Mouse (Mus musculus): ENCODE results near the gene Ltbp1. TPM values are rescaled to one million over a fixed set of nuclear protein-coding genes. Genes with fewer than 3 reads are reported as not detected.

Ltbp1 gene
- polyA plus RNA-seq, 1 experiment from 2014 or later = 2.2 TPM

- H3K9ac ChIP-seq = no peak overlapping the region
- H3K4me2 ChIP-seq = no peak overlapping the region
- WGBS = 82% methylated on average over 4 of the region's 4 CpGs
- H3K9me3 ChIP-seq = no peaks in the 10 kb centered on the region
- no peaks in the 10 kb centered on the region for H3K4me1 ChIP-seq (replicated peaks)
- H3K27ac ChIP-seq = no peak overlapping the region
- H3K36me3 ChIP-seq = no peaks in the 10 kb centered on the region
- no peaks in the 10 kb centered on the region for H3K27me3 ChIP-seq
- H3K4me3 ChIP-seq = no peak overlapping the region
- ATAC-seq (ENCODE audit: low FRiP score) = no peak
Measured at GRCm38 (mm10) chr17:75317106-75317505, 311.7 kb downstream of the Ltbp1 start.

DNA sequence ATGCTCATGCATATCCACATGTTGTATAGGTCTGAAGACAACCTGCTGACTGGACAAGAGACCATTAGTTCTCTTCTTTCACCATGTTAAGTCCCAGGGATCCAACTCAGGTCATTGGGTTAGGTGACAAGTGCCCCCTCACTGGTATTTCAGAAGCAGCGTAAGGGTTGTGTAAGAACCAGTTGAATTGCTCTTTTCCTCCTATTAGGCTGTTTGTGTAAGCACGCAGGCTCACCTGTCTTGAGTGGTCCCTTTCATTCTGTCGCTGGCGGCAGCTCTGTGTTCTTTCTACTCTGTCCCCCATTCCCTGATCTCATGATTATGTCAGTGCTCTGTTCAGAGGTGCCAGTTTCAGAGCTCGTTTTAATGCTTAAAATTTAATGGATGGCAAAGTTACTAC is 317.9 kb downstream of the Ltbp1 start:
- Histone ChIP-seq H3K4me2 (no peak overlapping the region), H3K9ac (no peak overlapping the region), H3K4me1 (replicated peaks) (no peaks in the 10 kb centered on the region), H3K27me3 (no peaks in the 10 kb centered on the region), H3K36me3 (no peaks in the 10 kb centered on the region), H3K4me3 (no peak overlapping the region), H3K9me3 (no peaks in the 10 kb centered on the region), H3K27ac (no peak overlapping the region)
- WGBS = 93% methylated on average over 5 of the region's 5 CpGs
- ATAC-seq (ENCODE audit: low FRiP score) = no peak

GRCm38 (mm10) chr17:75323766-75324165 is 318.4 kb downstream of the Ltbp1 start:
- no peak overlapping the region for H3K27ac ChIP-seq

DNA sequence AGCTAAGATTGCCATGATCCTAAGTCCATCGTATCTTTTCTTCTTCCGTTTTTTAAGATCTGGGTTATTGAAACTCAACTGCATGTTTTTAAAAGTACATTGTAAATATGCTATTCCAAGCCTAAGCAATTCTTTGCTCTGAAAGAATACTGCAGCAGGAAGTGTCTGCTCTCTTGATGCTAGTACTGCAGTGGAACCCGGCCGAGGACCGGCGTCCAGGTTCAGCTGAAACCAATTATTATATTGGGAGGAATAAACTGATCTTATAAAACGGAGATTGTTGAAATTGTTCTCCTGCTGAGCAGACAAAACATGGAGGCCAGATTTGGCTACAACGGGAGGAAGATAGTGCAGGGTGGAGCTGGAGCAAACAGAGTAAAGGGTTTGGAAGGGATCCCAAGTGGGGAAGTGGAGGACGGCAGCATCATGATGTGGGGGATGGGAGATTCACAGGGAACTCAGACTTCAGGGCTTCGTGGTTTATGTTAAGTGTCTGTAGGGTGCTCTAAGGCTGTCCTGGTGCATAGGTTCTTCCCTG is 322.8 kb downstream of the Ltbp1 start:
- Histone ChIP-seq H3K27ac (no peak overlapping the region), H3K9me3 (no peaks in the 10 kb centered on the region), H3K9ac (no peak overlapping the region), H3K27me3 (no peaks in the 10 kb centered on the region), H3K36me3 (no peaks in the 10 kb centered on the region), H3K4me1 (replicated peaks) (no peaks in the 10 kb centered on the region), H3K4me3 (no peak overlapping the region), H3K4me2 (no peak overlapping the region)
- no peak for ATAC-seq (ENCODE audit: low FRiP score)
- 87% methylated on average over 10 of the region's 10 CpGs for WGBS

More at GRCm38 (mm10) chr17:75323766-75324165, 318.4 kb downstream of the Ltbp1 start:
- no peaks in the 10 kb centered on the region for H3K4me1 ChIP-seq (replicated peaks)
- 93% methylated on average over 10 of the region's 10 CpGs for WGBS
- no peak overlapping the region for H3K4me3 ChIP-seq
- no peak overlapping the region for H3K4me2 ChIP-seq
- no peak overlapping the region for H3K9ac ChIP-seq
- H3K36me3 ChIP-seq = no peaks in the 10 kb centered on the region
- ATAC-seq (ENCODE audit: low FRiP score) = no peak
- no peaks in the 10 kb centered on the region for H3K27me3 ChIP-seq
- H3K9me3 ChIP-seq = no peaks in the 10 kb centered on the region

DNA sequence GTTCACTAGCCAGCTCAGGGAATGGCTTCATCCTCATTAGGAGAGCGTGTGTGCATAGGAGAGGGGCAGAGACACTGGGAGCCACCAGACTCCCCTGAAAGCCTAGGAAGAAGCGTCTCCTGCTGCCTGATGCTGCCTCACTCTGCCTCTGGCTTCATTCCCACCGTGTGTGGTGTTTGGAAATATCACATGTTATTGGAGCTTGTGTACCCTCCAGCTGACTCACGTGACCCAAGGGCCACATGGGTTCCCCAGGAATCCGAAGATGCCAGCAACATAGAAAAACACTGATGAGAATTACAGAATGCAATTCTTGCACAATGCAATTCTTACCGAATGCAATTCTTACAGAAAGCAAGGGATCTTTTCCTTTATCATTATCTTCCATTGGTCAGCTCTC is 325.0 kb downstream of the Ltbp1 start:
- no peaks in the 10 kb centered on the region for H3K27me3 ChIP-seq
- no peaks in the 10 kb centered on the region for H3K36me3 ChIP-seq
- H3K27ac ChIP-seq = no peak overlapping the region
- H3K4me3 ChIP-seq = no peak overlapping the region
- H3K4me2 ChIP-seq = no peak overlapping the region
- 88% methylated on average over 6 of the region's 6 CpGs for WGBS
- no peak overlapping the region for H3K9ac ChIP-seq
- ATAC-seq (ENCODE audit: low FRiP score) = no peak
- H3K9me3 ChIP-seq = no peaks in the 10 kb centered on the region
- H3K4me1 ChIP-seq (replicated peaks) = no peaks in the 10 kb centered on the region

DNA sequence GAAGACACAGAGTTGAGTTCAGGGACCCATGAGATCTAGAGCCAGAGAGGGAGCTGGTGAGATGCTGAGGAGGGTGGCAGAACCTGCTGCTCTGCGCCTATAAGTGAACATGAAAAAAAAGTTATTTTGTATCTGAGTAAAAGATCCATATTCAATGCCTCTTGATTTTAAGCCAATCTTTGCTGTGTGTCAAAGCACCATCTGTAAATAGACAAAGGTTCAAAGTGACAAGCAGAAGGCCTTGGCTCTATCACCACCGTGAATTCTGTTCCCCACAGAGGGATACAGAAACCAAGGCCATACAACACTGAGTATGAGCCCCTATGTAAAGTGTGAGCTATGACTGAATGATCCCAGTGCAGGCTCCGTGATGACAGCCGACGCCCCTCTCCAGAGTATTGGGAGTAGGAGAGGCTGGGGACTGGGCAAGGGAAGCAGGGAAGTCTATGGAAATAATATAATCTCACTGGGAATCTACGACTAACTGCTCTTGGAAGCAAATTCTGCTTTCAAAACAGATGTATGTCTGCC is 326.1 kb downstream of the Ltbp1 start:
- no peaks in the 10 kb centered on the region for H3K4me1 ChIP-seq (replicated peaks)
- no peak overlapping the region for H3K9ac ChIP-seq
- H3K4me3 ChIP-seq = no peak overlapping the region
- WGBS = 93% methylated on average over 6 of the region's 6 CpGs
- no peak overlapping the region for H3K27ac ChIP-seq
- no peaks in the 10 kb centered on the region for H3K27me3 ChIP-seq
- H3K4me2 ChIP-seq = no peak overlapping the region
- no peak for ATAC-seq (ENCODE audit: low FRiP score)
- H3K36me3 ChIP-seq = no peaks in the 10 kb centered on the region
- H3K9me3 ChIP-seq = no peaks in the 10 kb centered on the region

GRCm38 (mm10) chr17:75332289-75332688 is 326.9 kb downstream of the Ltbp1 start:
- 98% methylated on average over 6 of the region's 6 CpGs for WGBS
- no peak overlapping the region for H3K4me2 ChIP-seq
- no peak overlapping the region for H3K4me3 ChIP-seq
- no peaks in the 10 kb centered on the region for H3K27me3 ChIP-seq
- no peak overlapping the region for H3K9ac ChIP-seq
- no peaks in the 10 kb centered on the region for H3K36me3 ChIP-seq
- no peak for ATAC-seq (ENCODE audit: low FRiP score)
- H3K4me1 ChIP-seq (replicated peaks) = no peaks in the 10 kb centered on the region
- no peak overlapping the region for H3K27ac ChIP-seq
- no peaks in the 10 kb centered on the region for H3K9me3 ChIP-seq

DNA sequence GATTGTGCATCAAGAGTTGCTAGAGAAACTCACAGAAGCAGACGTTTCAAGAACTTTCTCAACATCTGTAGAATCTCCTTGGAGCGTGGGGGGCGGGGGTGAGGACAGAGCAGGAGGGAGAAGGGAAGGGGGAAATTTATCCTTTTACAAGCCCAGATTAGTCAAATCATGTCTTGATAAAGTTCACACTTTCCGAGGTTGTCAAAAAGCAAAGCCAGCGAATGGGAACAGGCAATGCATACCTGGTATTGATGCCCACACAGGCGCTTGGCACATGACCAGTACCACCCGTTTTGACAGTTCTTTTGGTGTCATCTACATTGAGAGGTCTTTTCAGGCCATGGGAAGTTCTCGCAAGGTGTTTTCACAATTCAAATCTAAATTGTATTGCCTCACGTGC is 327.6 kb downstream of the Ltbp1 start:
- no peaks in the 10 kb centered on the region for H3K9me3 ChIP-seq
- H3K36me3 ChIP-seq = no peaks in the 10 kb centered on the region
- no peaks in the 10 kb centered on the region for H3K27me3 ChIP-seq
- ATAC-seq (ENCODE audit: low FRiP score) = no peak
- H3K4me2 ChIP-seq = no peak overlapping the region
- no peaks in the 10 kb centered on the region for H3K4me1 ChIP-seq (replicated peaks)
- WGBS = 91% methylated on average over 9 of the region's 9 CpGs
- H3K4me3 ChIP-seq = no peak overlapping the region
- no peak overlapping the region for H3K9ac ChIP-seq
- no peak overlapping the region for H3K27ac ChIP-seq

GRCm38 (mm10) chr17:75333759-75334158 is 328.4 kb downstream of the Ltbp1 start:
- WGBS = 92% methylated on average over 13 of the region's 13 CpGs
- H3K27ac ChIP-seq = no peak overlapping the region
- H3K36me3 ChIP-seq = no peaks in the 10 kb centered on the region
- H3K9me3 ChIP-seq = no peaks in the 10 kb centered on the region
- H3K4me1 ChIP-seq (replicated peaks) = no peaks in the 10 kb centered on the region
- ATAC-seq (ENCODE audit: low FRiP score) = no peak
- no peak overlapping the region for H3K4me3 ChIP-seq
- no peaks in the 10 kb centered on the region for H3K27me3 ChIP-seq
- no peak overlapping the region for H3K4me2 ChIP-seq
- H3K9ac ChIP-seq = no peak overlapping the region

DNA sequence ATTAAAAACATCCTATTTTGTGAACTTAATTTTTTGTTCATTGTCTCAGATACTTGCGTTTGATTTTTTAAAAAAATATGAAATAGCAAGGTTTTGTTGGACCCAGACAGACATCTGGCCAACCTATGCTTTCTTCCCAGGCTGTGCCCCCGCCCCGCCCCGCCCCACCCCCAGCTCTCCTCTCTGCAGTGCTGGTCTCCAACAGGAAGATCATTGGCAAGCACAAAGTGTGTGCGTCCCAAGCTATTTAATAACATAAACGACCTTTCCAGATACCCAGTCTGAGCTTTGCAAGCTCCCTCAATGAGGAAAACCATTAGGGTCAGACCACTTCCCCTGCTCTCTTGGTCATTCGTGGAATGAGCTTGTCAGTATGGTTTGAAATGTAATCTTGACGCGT is 330.3 kb downstream of the Ltbp1 start:
- Histone ChIP-seq H3K4me2 (no peak overlapping the region), H3K4me1 (replicated peaks) (no peaks in the 10 kb centered on the region), H3K36me3 (no peaks in the 10 kb centered on the region), H3K27ac (no peak overlapping the region), H3K27me3 (no peaks in the 10 kb centered on the region), H3K9ac (no peak overlapping the region), H3K4me3 (no peak overlapping the region), H3K9me3 (no peaks in the 10 kb centered on the region)
- ATAC-seq (ENCODE audit: low FRiP score) = no peak
- WGBS = 88% methylated on average over 9 of the region's 9 CpGs

DNA sequence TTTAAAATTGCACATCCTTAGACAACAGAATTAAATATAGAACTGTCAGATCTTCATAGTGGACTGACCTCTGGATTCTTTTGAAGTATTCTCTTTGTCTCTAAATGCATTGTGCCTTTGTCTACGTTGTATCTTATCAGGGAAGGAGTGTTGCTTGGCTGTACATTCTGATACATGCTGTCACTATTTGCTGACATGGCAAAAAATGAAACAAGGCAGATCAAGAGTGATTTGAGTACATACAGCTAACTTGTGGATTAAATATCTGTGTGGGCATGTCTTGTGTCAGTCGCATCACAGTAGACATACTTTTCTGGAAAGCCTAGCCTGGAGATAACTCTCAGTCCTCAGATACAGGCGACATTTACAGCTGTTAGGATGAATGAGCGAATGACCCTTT is 335.9 kb downstream of the Ltbp1 start:
- Histone ChIP-seq H3K4me1 (replicated peaks) (no peaks in the 10 kb centered on the region), H3K4me3 (no peak overlapping the region), H3K9me3 (no peaks in the 10 kb centered on the region), H3K36me3 (no peaks in the 10 kb centered on the region), H3K9ac (no peak overlapping the region), H3K27me3 (no peaks in the 10 kb centered on the region), H3K4me2 (no peak overlapping the region), H3K27ac (no peak overlapping the region)
- no peak for ATAC-seq (ENCODE audit: low FRiP score)
- WGBS = 90% methylated on average over 4 of the region's 4 CpGs

- Histone ChIP-seq H3K9me3 (no peaks in the 10 kb centered on the region), H3K4me1 (replicated peaks) (no peaks in the 10 kb centered on the region), H3K9ac (no peak overlapping the region), H3K4me3 (no peak overlapping the region), H3K27ac (no peak overlapping the region), H3K4me2 (no peak overlapping the region), H3K27me3 (no peaks in the 10 kb centered on the region), H3K36me3 (no peaks in the 10 kb centered on the region)
- WGBS = 84% methylated on average over 3 of the region's 3 CpGs
- ATAC-seq (ENCODE audit: low FRiP score) = no peak
Measured at GRCm38 (mm10) chr17:75345116-75345515, 339.7 kb downstream of the Ltbp1 start.

DNA sequence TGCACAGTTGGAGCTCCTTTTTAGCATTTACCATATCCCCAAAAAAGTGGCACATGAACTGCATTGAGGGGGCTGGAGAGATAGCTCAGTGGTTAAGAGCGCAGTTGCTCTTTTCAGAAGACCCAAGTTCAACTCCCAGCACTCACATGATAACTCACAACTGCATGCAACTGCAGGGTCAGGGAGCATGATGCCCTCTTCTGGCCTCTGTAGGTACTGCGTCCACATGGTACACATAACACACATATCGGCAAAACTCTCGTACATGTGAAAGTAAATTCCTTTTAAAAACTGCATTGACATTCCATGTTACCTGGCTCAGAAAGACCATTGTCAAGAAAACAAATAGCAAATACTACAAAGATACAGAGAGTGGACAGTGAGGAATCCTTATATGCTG is 342.0 kb downstream of the Ltbp1 start:
- Histone ChIP-seq H3K4me1 (replicated peaks) (no peaks in the 10 kb centered on the region), H3K27ac (no peak overlapping the region), H3K9me3 (no peaks in the 10 kb centered on the region), H3K27me3 (no peaks in the 10 kb centered on the region), H3K4me2 (no peak overlapping the region), H3K4me3 (no peak overlapping the region), H3K9ac (no peak overlapping the region), H3K36me3 (no peaks in the 10 kb centered on the region)
- WGBS = over 99% methylated on average over 4 of the region's 4 CpGs
- no peak for ATAC-seq (ENCODE audit: low FRiP score)

Measured in hindbrain, embryonic 13.5 days (tissue).